Mouse (Mus musculus) urinary bladder, postnatal 10 days (tissue): ENCODE measurements around the gene Eid3.

Experiments used
- DNase-seq: peaks from one replicate; pipeline ENCODE4 v3.0.0; 2022; ENCODE audit warnings: low spot score

The Eid3 gene

GRCm38 (mm10) chr10:82866356-82866755 lies at the start of gene Eid3:
TSS of gene Eid3 (plus strand) at chr10:82866626.
- no peak for DNase-seq

- no peak for DNase-seq
These were observed 48.9 kb upstream of the Eid3 start for GRCm38 (mm10) chr10:82817514-82817913.

GRCm38 (mm10) chr10:82817936-82818335 lies 48.5 kb upstream of the Eid3 start:
- DNase-seq, result no peak

- DNase-seq, result no peak
These were observed 47.8 kb upstream of the Eid3 start for GRCm38 (mm10) chr10:82818661-82819060.

- DNase-seq, result no peak
These were observed 43.2 kb upstream of the Eid3 start for GRCm38 (mm10) chr10:82823108-82823778.

GRCm38 (mm10) chr10:82823779-82824177 lies 42.6 kb upstream of the Eid3 start:
- no peak for DNase-seq

- no peak for DNase-seq
These were observed 41.9 kb upstream of the Eid3 start for GRCm38 (mm10) chr10:82824541-82824940.

GRCm38 (mm10) chr10:82826516-82826915 lies 39.9 kb upstream of the Eid3 start:
- no peak for DNase-seq

- DNase-seq, result no peak
These were observed 32.5 kb upstream of the Eid3 start, which contains the start of gene Txnrd1 for GRCm38 (mm10) chr10:82833926-82834325. TSS of gene Txnrd1 (plus strand) at chr10:82833951.

- DNase-seq, result no peak
These were observed 30.5 kb upstream of the Eid3 start for GRCm38 (mm10) chr10:82835898-82836297.

GRCm38 (mm10) chr10:82838390-82838789 lies 28.0 kb upstream of the Eid3 start:
- no peak for DNase-seq

- no peak for DNase-seq
These were observed 22.3 kb upstream of the Eid3 start for GRCm38 (mm10) chr10:82844090-82844489.

- DNase-seq, result no peak
These were observed 21.7 kb upstream of the Eid3 start for GRCm38 (mm10) chr10:82844731-82845130.

GRCm38 (mm10) chr10:82847821-82848459 lies 18.5 kb upstream of the Eid3 start:
- no peak for DNase-seq

- DNase-seq, result no peak
These were observed 16.6 kb upstream of the Eid3 start for GRCm38 (mm10) chr10:82849686-82850353.

- no peak for DNase-seq
These were observed 16.1 kb upstream of the Eid3 start for GRCm38 (mm10) chr10:82850354-82850752.

GRCm38 (mm10) chr10:82851751-82852150 lies 14.7 kb upstream of the Eid3 start:
- DNase-seq, result no peak

- no peak for DNase-seq
These were observed 8.3 kb upstream of the Eid3 start for GRCm38 (mm10) chr10:82858032-82858680.

GRCm38 (mm10) chr10:82858691-82859532 lies 7.5 kb upstream of the Eid3 start:
- DNase-seq, result peak; percentile 61

GRCm38 (mm10) chr10:82859533-82859915 lies 6.9 kb upstream of the Eid3 start:
- no peak for DNase-seq

GRCm38 (mm10) chr10:82860181-82860928 lies 6.1 kb upstream of the Eid3 start:
- DNase-seq, result no peak
